Mouse (Mus musculus): ENCODE measurements around the gene Zfp518b. TPM values are rescaled to one million over a fixed set of nuclear protein-coding genes. Genes with fewer than 3 reads are reported as not detected.
A peak's percentile ranks its signal among the peaks of the same experiment; 100 is the strongest.

The Zfp518b gene
- 0.14 and 0.33 TPM in 2 replicates for polyA plus RNA-seq (2012; rRNA removed)

- whole genome bisulfite sequencing, result under 1% methylated on average over 87 of the region's 89 CpGs
- Histone ChIP-seq H3K4me1 (ENCODE audit: control insufficient read depth, insufficient read depth, insufficient read length, low read length) (peaks cover 3% of the 10 kb centered on the region), H3K36me3 (ENCODE audit: control insufficient read depth, insufficient read depth, low read length) (no peaks in the 10 kb centered on the region), H3K27me3 (ENCODE audit: control insufficient read depth, insufficient read depth, low read length) (no peaks in the 10 kb centered on the region), H3K4me3 (ENCODE audit: low read depth, low read length) (peak within 1 kb of the TSS; percentile 76), H3K27ac (ENCODE audit: insufficient read depth, low read depth, low read length) (no peak within 1 kb of the TSS)
- TF ChIP-seq POLR2A (IDR thresholded peaks at IDR 0.05; ENCODE audit: low read depth, low read length) (no peak), CTCF (IDR thresholded peaks at IDR 0.05; ENCODE audit: extremely low read depth, insufficient read length, insufficient replicate concordance, low read depth, low read length) (no peak)
Observed at GRCm38 (mm10) chr5:38684164-38684911, at the start of gene Zfp518b. Gene Zfp518b, minus strand, starts transcription at chr5:38684826.

GRCm38 (mm10) chr5:38708940-38709581 is 24.4 kb upstream of the Zfp518b start:
- Histone ChIP-seq H3K27me3 (ENCODE audit: control insufficient read depth, insufficient read depth, low read length) (no peaks in the 10 kb centered on the region), H3K4me3 (ENCODE audit: low read depth, low read length) (no peak overlapping the region), H3K36me3 (ENCODE audit: control insufficient read depth, insufficient read depth, low read length) (no peaks in the 10 kb centered on the region), H3K4me1 (ENCODE audit: control insufficient read depth, insufficient read depth, insufficient read length, low read length) (no peaks in the 10 kb centered on the region), H3K27ac (ENCODE audit: insufficient read depth, low read depth, low read length) (no peak overlapping the region)
- 76% methylated on average over 11 of the region's 11 CpGs for WGBS
- TF ChIP-seq POLR2A (IDR thresholded peaks at IDR 0.05; ENCODE audit: low read depth, low read length) (no peak), CTCF (IDR thresholded peaks at IDR 0.05; ENCODE audit: extremely low read depth, insufficient read length, insufficient replicate concordance, low read depth, low read length) (no peak)

- WGBS, result 62% methylated on average over 7 of the region's 7 CpGs
- TF ChIP-seq CTCF (IDR thresholded peaks at IDR 0.05; ENCODE audit: extremely low read depth, insufficient read length, insufficient replicate concordance, low read depth, low read length) (no peak), POLR2A (IDR thresholded peaks at IDR 0.05; ENCODE audit: low read depth, low read length) (no peak)
Observed at GRCm38 (mm10) chr5:38707364-38708075, 22.9 kb upstream of the Zfp518b start.

GRCm38 (mm10) chr5:38702941-38703340 is 18.3 kb upstream of the Zfp518b start:
- no peak overlapping the region for H3K27ac ChIP-seq (ENCODE audit: insufficient read depth, low read depth, low read length)
- H3K4me3 ChIP-seq (ENCODE audit: low read depth, low read length), result no peak overlapping the region
- TF ChIP-seq CTCF (IDR thresholded peaks at IDR 0.05; ENCODE audit: extremely low read depth, insufficient read length, insufficient replicate concordance, low read depth, low read length), result no peak
- TF ChIP-seq POLR2A (IDR thresholded peaks at IDR 0.05; ENCODE audit: low read depth, low read length), result no peak
- H3K27me3 ChIP-seq (ENCODE audit: control insufficient read depth, insufficient read depth, low read length), result no peaks in the 10 kb centered on the region
- no peaks in the 10 kb centered on the region for H3K4me1 ChIP-seq (ENCODE audit: control insufficient read depth, insufficient read depth, insufficient read length, low read length)
- no peaks in the 10 kb centered on the region for H3K36me3 ChIP-seq (ENCODE audit: control insufficient read depth, insufficient read depth, low read length)
- WGBS, result 89% methylated on average over 6 of the region's 6 CpGs

More at GRCm38 (mm10) chr5:38707364-38708075, 22.9 kb upstream of the Zfp518b start:
- Histone ChIP-seq H3K27me3 (ENCODE audit: control insufficient read depth, insufficient read depth, low read length) (no peaks in the 10 kb centered on the region), H3K4me3 (ENCODE audit: low read depth, low read length) (no peak overlapping the region), H3K4me1 (ENCODE audit: control insufficient read depth, insufficient read depth, insufficient read length, low read length) (no peaks in the 10 kb centered on the region), H3K27ac (ENCODE audit: insufficient read depth, low read depth, low read length) (no peak overlapping the region), H3K36me3 (ENCODE audit: control insufficient read depth, insufficient read depth, low read length) (no peaks in the 10 kb centered on the region)

- WGBS, result 73% methylated on average over 2 of the region's 2 CpGs
- no peaks in the 10 kb centered on the region for H3K4me1 ChIP-seq (ENCODE audit: control insufficient read depth, insufficient read depth, insufficient read length, low read length)
- H3K27ac ChIP-seq (ENCODE audit: insufficient read depth, low read depth, low read length), result no peak overlapping the region
- no peak for TF ChIP-seq POLR2A (IDR thresholded peaks at IDR 0.05; ENCODE audit: low read depth, low read length)
- TF ChIP-seq CTCF (IDR thresholded peaks at IDR 0.05; ENCODE audit: extremely low read depth, insufficient read length, insufficient replicate concordance, low read depth, low read length), result no peak
- H3K4me3 ChIP-seq (ENCODE audit: low read depth, low read length), result no peak overlapping the region
- H3K36me3 ChIP-seq (ENCODE audit: control insufficient read depth, insufficient read depth, low read length), result no peaks in the 10 kb centered on the region
- H3K27me3 ChIP-seq (ENCODE audit: control insufficient read depth, insufficient read depth, low read length), result no peaks in the 10 kb centered on the region
Observed at GRCm38 (mm10) chr5:38702091-38702490, 17.5 kb upstream of the Zfp518b start.

GRCm38 (mm10) chr5:38698466-38698865 is 13.8 kb upstream of the Zfp518b start:
- Histone ChIP-seq H3K36me3 (ENCODE audit: control insufficient read depth, insufficient read depth, low read length) (no peaks in the 10 kb centered on the region), H3K27me3 (ENCODE audit: control insufficient read depth, insufficient read depth, low read length) (no peaks in the 10 kb centered on the region), H3K27ac (ENCODE audit: insufficient read depth, low read depth, low read length) (no peak overlapping the region), H3K4me1 (ENCODE audit: control insufficient read depth, insufficient read depth, insufficient read length, low read length) (no peaks in the 10 kb centered on the region), H3K4me3 (ENCODE audit: low read depth, low read length) (no peak overlapping the region)
- WGBS, result 64% methylated on average over 5 of the region's 5 CpGs
- TF ChIP-seq POLR2A (IDR thresholded peaks at IDR 0.05; ENCODE audit: low read depth, low read length) (no peak), CTCF (IDR thresholded peaks at IDR 0.05; ENCODE audit: extremely low read depth, insufficient read length, insufficient replicate concordance, low read depth, low read length) (no peak)

GRCm38 (mm10) chr5:38698046-38698445 is 13.4 kb upstream of the Zfp518b start:
- H3K4me3 ChIP-seq (ENCODE audit: low read depth, low read length), result no peak overlapping the region
- no peaks in the 10 kb centered on the region for H3K27me3 ChIP-seq (ENCODE audit: control insufficient read depth, insufficient read depth, low read length)
- no peak overlapping the region for H3K27ac ChIP-seq (ENCODE audit: insufficient read depth, low read depth, low read length)
- TF ChIP-seq CTCF (IDR thresholded peaks at IDR 0.05; ENCODE audit: extremely low read depth, insufficient read length, insufficient replicate concordance, low read depth, low read length) (no peak), POLR2A (IDR thresholded peaks at IDR 0.05; ENCODE audit: low read depth, low read length) (no peak)
- H3K36me3 ChIP-seq (ENCODE audit: control insufficient read depth, insufficient read depth, low read length), result no peaks in the 10 kb centered on the region
- no peaks in the 10 kb centered on the region for H3K4me1 ChIP-seq (ENCODE audit: control insufficient read depth, insufficient read depth, insufficient read length, low read length)
- 51% methylated on average over 3 of the region's 3 CpGs for WGBS
